Mouse (Mus musculus): ENCODE results near the gene Unc13a. TPM values are rescaled to one million over a fixed set of nuclear protein-coding genes. Genes with fewer than 3 reads are reported as not detected.

Gene Unc13a
- polyA plus RNA-seq, 1 experiment from 2014 or later: 0.51 TPM

- H3K36me3 ChIP-seq: peaks cover 64% of the 10 kb centered on the region
- peaks cover 9% of the 10 kb centered on the region for H3K27me3 ChIP-seq (ENCODE audit: low read depth, poor library complexity, severe bottlenecking)
- DNase-seq (ENCODE audit: low spot score): no peak
- H3K4me1 ChIP-seq: peaks cover 30% of the 10 kb centered on the region
- H3K4me3 ChIP-seq: no peak overlapping the region
- 95% methylated on average over 1 of the region's 1 CpGs for WGBS
- no peak overlapping the region for H3K27ac ChIP-seq
- H3K9me3 ChIP-seq (replicated peaks): peaks cover 14% of the 10 kb centered on the region
Measured at GRCm38 (mm10) chr8:71625088-71625487, 46.5 kb downstream of the Unc13a start.

- H3K4me3 ChIP-seq: no peak overlapping the region
- H3K27ac ChIP-seq: no peak overlapping the region
- H3K9me3 ChIP-seq (replicated peaks): peaks cover 14% of the 10 kb centered on the region
- no peaks in the 10 kb centered on the region for H3K27me3 ChIP-seq (ENCODE audit: low read depth, poor library complexity, severe bottlenecking)
- no peak for DNase-seq (ENCODE audit: low spot score)
- peaks cover 98% of the 10 kb centered on the region for H3K36me3 ChIP-seq
- H3K4me1 ChIP-seq: no peaks in the 10 kb centered on the region
- WGBS: 97% methylated on average over 2 of the region's 2 CpGs
Measured at GRCm38 (mm10) chr8:71619786-71620185, 51.8 kb downstream of the Unc13a start.

GRCm38 (mm10) chr8:71613418-71613817, 58.1 kb downstream of the Unc13a start:
- Histone ChIP-seq H3K36me3 (peaks cover 59% of the 10 kb centered on the region), H3K27ac (no peak overlapping the region), H3K4me3 (no peak overlapping the region; the same call in 1 of the 2 replicates), H3K27me3 (ENCODE audit: low read depth, poor library complexity, severe bottlenecking) (no peaks in the 10 kb centered on the region), H3K4me1 (peaks cover 23% of the 10 kb centered on the region), H3K9me3 (replicated peaks) (no peaks in the 10 kb centered on the region)
- WGBS: 46% methylated on average over 4 of the region's 4 CpGs
- no peak for DNase-seq (ENCODE audit: low spot score)

- no peak for DNase-seq (ENCODE audit: low spot score)
- H3K4me1 ChIP-seq: peaks cover 23% of the 10 kb centered on the region
- H3K27me3 ChIP-seq (ENCODE audit: low read depth, poor library complexity, severe bottlenecking): no peaks in the 10 kb centered on the region
- WGBS: 63% methylated on average over 5 of the region's 5 CpGs
- peaks cover 46% of the 10 kb centered on the region for H3K36me3 ChIP-seq
- no peaks in the 10 kb centered on the region for H3K9me3 ChIP-seq (replicated peaks)
- peak overlapping the region; percentile 97 for H3K4me3 ChIP-seq
- H3K27ac ChIP-seq: no peak overlapping the region; the same call in 1 of the 2 replicates
Measured at GRCm38 (mm10) chr8:71612141-71612540, 59.4 kb downstream of the Unc13a start.

- H3K9me3 ChIP-seq (replicated peaks): no peaks in the 10 kb centered on the region
- H3K36me3 ChIP-seq: peaks cover 35% of the 10 kb centered on the region
- peak within 1 kb of the TSS; percentile 93 for H3K27ac ChIP-seq
- H3K4me3 ChIP-seq: peak within 1 kb of the TSS; percentile 97
- DNase-seq (ENCODE audit: low spot score): peak; percentile 95
- WGBS: under 1% methylated on average over 81 of the region's 82 CpGs
- H3K4me1 ChIP-seq: peaks cover 23% of the 10 kb centered on the region
- no peaks in the 10 kb centered on the region for H3K27me3 ChIP-seq (ENCODE audit: low read depth, poor library complexity, severe bottlenecking)
Measured at GRCm38 (mm10) chr8:71610822-71611651, 60.5 kb downstream of the Unc13a start, which contains the start of gene Colgalt1. Colgalt1 (plus strand) TSS chr8:71610998.

GRCm38 (mm10) chr8:71604021-71604420, 67.5 kb downstream of the Unc13a start:
- Histone ChIP-seq H3K27me3 (ENCODE audit: low read depth, poor library complexity, severe bottlenecking) (peaks cover 62% of the 10 kb centered on the region), H3K4me1 (peaks cover 23% of the 10 kb centered on the region), H3K4me3 (no peak overlapping the region), H3K36me3 (0 out of 2 replicates have a peak, but pooled peaks cover 3% of the 10 kb centered on the region), H3K27ac (no peak overlapping the region), H3K9me3 (replicated peaks) (no peaks in the 10 kb centered on the region)
- 52% methylated on average over 7 of the region's 7 CpGs for whole genome bisulfite sequencing
- DNase-seq (ENCODE audit: low spot score): no peak

- peak overlapping the region; percentile 50 for H3K4me3 ChIP-seq
- peak; percentile 84 for DNase-seq (ENCODE audit: low spot score)
- H3K27me3 ChIP-seq (ENCODE audit: low read depth, poor library complexity, severe bottlenecking): peaks cover 64% of the 10 kb centered on the region
- H3K9me3 ChIP-seq (replicated peaks): no peaks in the 10 kb centered on the region
- H3K4me1 ChIP-seq: peaks cover 23% of the 10 kb centered on the region
- WGBS: under 1% methylated on average over 32 of the region's 32 CpGs
- 0 out of 2 replicates have a peak, but pooled peaks cover 3% of the 10 kb centered on the region for H3K36me3 ChIP-seq
- peak overlapping the region; percentile 73 for H3K27ac ChIP-seq
Measured at GRCm38 (mm10) chr8:71602666-71603334, 68.8 kb downstream of the Unc13a start.

GRCm38 (mm10) chr8:71601939-71602665, 69.5 kb downstream of the Unc13a start:
- peaks cover 64% of the 10 kb centered on the region for H3K27me3 ChIP-seq (ENCODE audit: low read depth, poor library complexity, severe bottlenecking)
- peak overlapping the region; percentile 50 for H3K4me3 ChIP-seq
- H3K36me3 ChIP-seq: 0 out of 2 replicates have a peak, but pooled peaks cover 3% of the 10 kb centered on the region
- DNase-seq (ENCODE audit: low spot score): peak; percentile 62
- H3K4me1 ChIP-seq: peaks cover 23% of the 10 kb centered on the region
- 4% methylated on average over 65 of the region's 65 CpGs for WGBS
- no peaks in the 10 kb centered on the region for H3K9me3 ChIP-seq (replicated peaks)
- peak overlapping the region; percentile 73 for H3K27ac ChIP-seq

- H3K9me3 ChIP-seq (replicated peaks): no peaks in the 10 kb centered on the region
- no peak overlapping the region for H3K27ac ChIP-seq
- peaks cover 34% of the 10 kb centered on the region for H3K4me1 ChIP-seq
- H3K36me3 ChIP-seq: peaks cover 17% of the 10 kb centered on the region
- no peak overlapping the region for H3K4me3 ChIP-seq
- H3K27me3 ChIP-seq (ENCODE audit: low read depth, poor library complexity, severe bottlenecking): peaks cover 50% of the 10 kb centered on the region
- DNase-seq (ENCODE audit: low spot score): no peak
- WGBS: 92% methylated on average over 5 of the region's 5 CpGs
Measured at GRCm38 (mm10) chr8:71598841-71599240, 72.7 kb downstream of the Unc13a start.

GRCm38 (mm10) chr8:71598375-71598774, 73.2 kb downstream of the Unc13a start:
- Histone ChIP-seq H3K27ac (no peak overlapping the region), H3K27me3 (ENCODE audit: low read depth, poor library complexity, severe bottlenecking) (peaks cover 46% of the 10 kb centered on the region), H3K4me1 (peaks cover 33% of the 10 kb centered on the region), H3K4me3 (no peak overlapping the region), H3K36me3 (peaks cover 19% of the 10 kb centered on the region), H3K9me3 (replicated peaks) (no peaks in the 10 kb centered on the region)
- no peak for DNase-seq (ENCODE audit: low spot score)

- DNase-seq (ENCODE audit: low spot score): no peak
- WGBS: 93% methylated on average over 3 of the region's 3 CpGs
Measured at GRCm38 (mm10) chr8:71597451-71597850, 74.1 kb downstream of the Unc13a start, which contains the start of gene Fam129c. Fam129c (plus strand) TSS chr8:71597648.

GRCm38 (mm10) chr8:71596798-71597197, 74.8 kb downstream of the Unc13a start:
- Histone ChIP-seq H3K9me3 (replicated peaks) (no peaks in the 10 kb centered on the region), H3K4me1 (peaks cover 32% of the 10 kb centered on the region), H3K27ac (no peak overlapping the region), H3K4me3 (no peak overlapping the region), H3K36me3 (peaks cover 19% of the 10 kb centered on the region), H3K27me3 (ENCODE audit: low read depth, poor library complexity, severe bottlenecking) (peaks cover 30% of the 10 kb centered on the region)
- DNase-seq (ENCODE audit: low spot score): no peak
- 81% methylated on average over 4 of the region's 4 CpGs for WGBS

More at GRCm38 (mm10) chr8:71597451-71597850, 74.1 kb downstream of the Unc13a start, which contains the start of gene Fam129c:
- peaks cover 19% of the 10 kb centered on the region for H3K36me3 ChIP-seq
- no peak within 1 kb of the TSS for H3K4me3 ChIP-seq
- no peak within 1 kb of the TSS for H3K27ac ChIP-seq
- peaks cover 33% of the 10 kb centered on the region for H3K4me1 ChIP-seq
- no peaks in the 10 kb centered on the region for H3K9me3 ChIP-seq (replicated peaks)
- peaks cover 36% of the 10 kb centered on the region for H3K27me3 ChIP-seq (ENCODE audit: low read depth, poor library complexity, severe bottlenecking)
